Mouse (Mus musculus): ENCODE measurements around the gene Atg4a.
A peak's percentile ranks its signal among the peaks of the same experiment; 100 is the strongest.

Atg4a gene

GRCm38 (mm10) chrX:141160371-141160770, 203.7 kb downstream of the Atg4a start:
- no peak for DNase-seq (ENCODE audit: low spot score)

DNA sequence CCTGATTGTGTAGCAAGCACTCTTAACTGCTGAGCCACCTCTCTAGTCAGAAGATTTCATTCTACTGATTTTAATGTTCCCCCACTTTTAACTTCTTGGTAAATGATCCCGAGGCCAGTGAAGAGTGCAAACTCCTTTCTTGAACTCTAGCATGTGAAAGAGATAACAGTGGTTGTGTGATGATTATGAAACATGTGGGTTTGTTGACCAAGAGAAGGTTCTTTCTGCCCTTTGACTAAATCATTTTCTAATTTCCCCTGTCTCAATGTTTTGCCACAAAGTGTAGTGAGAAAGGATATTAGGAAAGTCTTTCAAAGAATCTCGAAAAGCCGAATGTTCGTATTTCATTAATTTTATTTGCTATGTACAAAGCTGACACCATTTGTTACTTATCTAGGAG, 208.4 kb downstream of the Atg4a start:
- no peak for DNase-seq (ENCODE audit: low spot score)

- DNase-seq (ENCODE audit: low spot score), result peak; percentile 35
These were observed 218.6 kb downstream of the Atg4a start for GRCm38 (mm10) chrX:141175353-141175752.

DNA sequence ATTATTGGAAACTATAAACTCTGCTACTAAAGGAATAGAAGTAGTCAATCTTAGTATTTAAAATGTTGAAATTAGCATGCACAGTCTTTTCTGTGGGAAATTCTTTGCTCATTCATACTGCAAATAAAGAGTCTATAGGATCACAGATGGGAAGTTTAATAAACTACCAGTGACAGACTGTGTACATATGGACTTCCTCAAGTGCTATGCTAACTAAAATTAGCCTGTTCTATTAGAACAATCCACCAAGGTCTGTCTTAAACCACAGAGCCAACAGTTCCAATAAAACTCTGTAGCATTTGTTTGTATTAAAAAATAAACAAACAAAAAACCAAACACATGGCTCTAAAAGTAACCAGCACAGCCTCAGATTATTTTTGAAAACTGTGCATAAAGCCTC, 238.3 kb downstream of the Atg4a start:
- DNase-seq (ENCODE audit: low spot score), result no peak

DNA sequence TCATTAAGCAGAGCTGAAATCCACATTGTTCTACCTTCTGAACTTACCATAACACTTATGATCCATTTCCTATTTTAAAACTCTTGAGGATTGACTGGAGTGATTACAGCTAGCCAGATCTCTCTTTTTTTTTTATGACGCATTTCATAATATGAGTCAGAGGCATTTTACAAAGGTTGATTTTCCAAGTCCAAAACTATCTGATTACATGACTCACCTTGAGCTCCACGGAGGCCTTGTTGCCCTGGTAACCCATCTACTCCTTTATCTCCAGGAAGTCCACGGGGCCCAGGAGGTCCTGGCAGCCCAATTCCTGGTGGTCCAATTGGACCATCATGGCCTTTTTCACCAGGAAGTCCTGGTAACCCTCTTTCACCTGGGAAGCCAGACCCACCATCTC, 242.3 kb downstream of the Atg4a start:
- DNase-seq (ENCODE audit: low spot score), result no peak

DNA sequence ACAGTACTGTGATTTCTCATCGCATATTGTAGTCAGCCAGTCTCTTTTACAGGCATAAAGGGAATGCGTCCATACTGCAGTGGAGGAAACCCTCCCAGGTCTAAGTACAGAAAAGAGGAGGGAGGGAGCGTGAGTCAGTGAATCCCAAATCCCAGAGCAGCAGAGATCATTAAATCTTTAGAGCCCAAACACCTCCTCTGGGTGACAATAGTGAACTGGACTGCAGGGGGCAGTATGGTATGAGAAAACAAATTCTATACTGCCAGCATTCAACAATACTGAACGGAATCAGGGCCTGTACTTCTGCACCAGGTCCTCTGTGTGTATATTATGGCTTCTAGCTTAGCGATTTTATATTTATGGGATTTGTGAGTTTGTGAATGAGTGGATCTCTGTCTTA, 256.1 kb downstream of the Atg4a start:
- peak; percentile 43 for DNase-seq (ENCODE audit: low spot score)

Measured in embryo, embryonic 10 days (tissue).